Mouse (Mus musculus) inflammation-experienced regulatory T-cells (primary cell): ENCODE results near the gene Por. TPM values are rescaled to one million over a fixed set of nuclear protein-coding genes. Genes with fewer than 3 reads are reported as not detected.

Experiments
- polyA plus RNA-seq, 2 experiments: library from polyadenylated mRNA; unstranded; fragments of 100-300 nt; shearing (Covaris generic); gene quantifications; one replicate each; pipeline ENCODE4 v1.2.1; 2017

Por gene
- polyA plus RNA-seq: 10 to 100 TPM; 58.6 to 83.6 TPM

DNA sequence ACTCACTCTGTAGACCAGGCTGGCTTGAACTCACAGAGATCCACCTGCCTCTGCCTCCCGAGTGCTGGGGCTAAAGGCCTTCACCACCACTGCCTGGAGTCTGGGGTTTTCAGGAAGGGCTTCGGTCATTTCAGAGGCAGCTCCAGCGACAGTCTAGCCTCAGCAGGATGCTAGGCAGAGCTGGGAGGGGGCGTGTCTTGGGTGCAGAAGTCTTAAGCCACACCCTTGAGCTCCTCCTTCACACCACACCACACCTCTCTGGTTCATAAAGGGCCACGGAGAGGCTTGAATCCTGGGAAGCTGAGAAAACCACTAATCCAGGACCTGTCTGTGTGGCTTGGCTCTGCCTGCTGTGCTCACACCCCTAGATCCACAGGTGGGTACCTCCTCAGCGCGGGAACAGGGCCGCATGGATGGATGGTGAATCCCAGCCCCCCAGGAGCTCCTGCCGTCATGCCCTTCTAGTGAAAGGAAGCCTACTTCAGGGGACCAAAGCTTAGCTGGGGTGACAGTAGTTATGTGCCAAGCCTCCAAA, at the start of gene Por:
Gene Por (plus strand): TSS at position 293 of the 535 bp plus-strand sequence.

DNA sequence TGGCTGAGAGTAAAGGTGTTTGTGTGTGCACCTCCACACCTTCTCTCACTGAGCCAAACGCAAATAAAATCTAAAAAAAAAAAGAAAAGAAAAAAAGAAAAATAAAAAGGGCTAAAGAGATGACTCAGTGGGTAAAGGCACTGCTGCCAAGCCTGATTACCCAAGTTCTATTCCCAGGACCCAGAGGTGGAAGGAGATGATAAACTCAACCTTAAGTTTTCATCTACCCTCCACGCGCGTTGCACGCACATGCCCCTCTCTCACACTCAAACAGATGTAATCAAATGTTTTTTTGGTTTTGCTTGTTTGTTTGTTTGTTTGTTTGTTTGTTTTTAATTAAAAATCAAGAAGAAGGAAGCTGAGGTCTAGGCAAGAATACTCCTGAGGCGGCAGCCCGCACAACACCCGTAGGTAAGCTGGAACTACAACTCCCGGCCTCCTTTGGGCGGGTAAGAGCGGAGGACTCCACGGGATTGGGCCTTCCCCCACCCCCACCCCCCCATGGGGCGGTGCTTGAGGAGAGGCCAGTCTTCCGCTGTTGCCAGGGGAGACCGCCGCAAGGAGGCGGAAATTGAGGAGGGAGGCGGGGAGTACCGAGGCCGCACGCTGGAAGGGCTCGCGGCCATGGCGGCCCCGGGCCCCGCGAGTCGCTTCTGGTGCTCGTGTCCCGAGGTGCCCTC, 37.6 kb upstream of the Por start, which contains the start of gene Rhbdd2:
Gene Rhbdd2 (plus strand): TSS at position 502 of the 680 bp plus-strand sequence.

DNA sequence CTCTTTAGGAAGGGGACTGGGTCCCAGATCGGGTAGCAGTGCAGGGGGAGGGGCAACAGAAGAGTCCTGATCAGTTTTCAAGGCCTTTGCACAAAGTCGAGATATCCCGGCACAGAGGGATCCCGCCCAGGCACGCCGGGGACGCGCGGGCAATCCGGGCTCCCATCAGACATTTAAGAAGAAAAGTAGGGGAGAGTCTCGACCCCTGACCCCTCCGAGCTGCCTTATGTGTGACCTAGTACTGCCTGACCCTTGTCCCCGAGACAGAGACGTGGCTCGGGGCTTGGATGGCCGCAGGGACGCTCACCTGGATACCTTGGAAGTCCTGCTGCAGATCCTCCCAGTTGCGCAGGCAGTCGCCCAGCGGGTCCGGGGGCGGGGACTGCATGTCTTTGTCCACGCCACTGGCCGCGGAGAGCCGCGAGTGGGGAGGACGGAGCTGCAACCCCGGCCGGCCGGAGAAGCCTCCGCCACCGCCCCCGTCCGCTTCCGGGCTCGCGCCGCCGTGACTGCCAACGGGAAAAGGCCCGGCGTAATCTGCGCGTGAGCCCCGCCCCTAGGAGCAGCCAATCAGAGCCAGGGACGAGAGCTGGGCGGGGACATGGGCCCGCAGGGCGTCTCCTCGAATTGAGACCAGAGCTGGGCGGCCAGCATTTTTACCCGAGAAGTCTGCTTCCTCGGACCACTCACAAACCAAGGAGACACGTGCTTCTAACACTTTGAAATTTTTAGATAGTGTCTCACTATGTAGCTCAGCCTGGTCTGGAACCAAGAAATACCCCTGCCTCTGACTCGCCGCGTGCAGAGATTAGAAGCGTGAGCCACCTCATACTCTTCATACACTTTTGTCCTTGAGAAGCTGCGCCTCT, 74.1 kb downstream of the Por start, which contains the start of gene Tmem120a:
Gene Tmem120a (minus strand): TSS at position 708 of the 869 bp plus-strand sequence.

DNA sequence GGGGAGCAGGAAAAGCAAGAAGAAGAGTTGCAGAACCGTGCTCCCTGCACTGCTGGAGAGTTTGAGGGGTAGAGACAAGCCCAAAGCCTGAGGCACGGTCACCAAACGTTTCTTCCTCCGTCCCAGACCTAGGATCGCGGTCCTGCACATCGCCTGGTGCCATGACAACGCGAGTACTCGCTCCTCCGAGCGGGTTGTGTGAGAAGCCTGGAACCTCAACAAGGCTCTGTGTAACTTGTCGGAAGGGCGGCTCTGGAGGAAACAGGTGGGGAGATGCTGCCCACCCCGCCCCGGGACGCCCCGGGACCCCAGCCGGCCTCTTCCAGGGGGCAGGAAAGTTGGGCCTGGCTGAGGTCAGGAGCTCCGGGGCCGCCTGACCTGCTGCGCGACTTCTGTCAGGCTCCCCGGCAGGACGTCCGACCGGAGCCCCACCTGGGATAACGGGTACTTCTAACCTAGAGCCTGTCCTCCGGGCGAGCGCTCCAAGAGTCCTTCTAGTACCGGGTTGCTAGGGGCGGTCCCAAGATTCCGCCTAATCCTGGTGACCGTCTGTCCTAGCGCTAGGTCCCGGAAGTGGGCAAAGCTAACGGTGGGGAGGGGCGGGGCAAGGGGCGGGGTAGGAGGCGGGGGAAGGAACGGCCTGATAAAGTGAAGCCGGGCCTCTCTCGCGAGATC, 108.1 kb downstream of the Por start, which contains the start of gene Styxl1:
Gene Styxl1 (minus strand): TSS at position 590 of the 675 bp plus-strand sequence.

DNA sequence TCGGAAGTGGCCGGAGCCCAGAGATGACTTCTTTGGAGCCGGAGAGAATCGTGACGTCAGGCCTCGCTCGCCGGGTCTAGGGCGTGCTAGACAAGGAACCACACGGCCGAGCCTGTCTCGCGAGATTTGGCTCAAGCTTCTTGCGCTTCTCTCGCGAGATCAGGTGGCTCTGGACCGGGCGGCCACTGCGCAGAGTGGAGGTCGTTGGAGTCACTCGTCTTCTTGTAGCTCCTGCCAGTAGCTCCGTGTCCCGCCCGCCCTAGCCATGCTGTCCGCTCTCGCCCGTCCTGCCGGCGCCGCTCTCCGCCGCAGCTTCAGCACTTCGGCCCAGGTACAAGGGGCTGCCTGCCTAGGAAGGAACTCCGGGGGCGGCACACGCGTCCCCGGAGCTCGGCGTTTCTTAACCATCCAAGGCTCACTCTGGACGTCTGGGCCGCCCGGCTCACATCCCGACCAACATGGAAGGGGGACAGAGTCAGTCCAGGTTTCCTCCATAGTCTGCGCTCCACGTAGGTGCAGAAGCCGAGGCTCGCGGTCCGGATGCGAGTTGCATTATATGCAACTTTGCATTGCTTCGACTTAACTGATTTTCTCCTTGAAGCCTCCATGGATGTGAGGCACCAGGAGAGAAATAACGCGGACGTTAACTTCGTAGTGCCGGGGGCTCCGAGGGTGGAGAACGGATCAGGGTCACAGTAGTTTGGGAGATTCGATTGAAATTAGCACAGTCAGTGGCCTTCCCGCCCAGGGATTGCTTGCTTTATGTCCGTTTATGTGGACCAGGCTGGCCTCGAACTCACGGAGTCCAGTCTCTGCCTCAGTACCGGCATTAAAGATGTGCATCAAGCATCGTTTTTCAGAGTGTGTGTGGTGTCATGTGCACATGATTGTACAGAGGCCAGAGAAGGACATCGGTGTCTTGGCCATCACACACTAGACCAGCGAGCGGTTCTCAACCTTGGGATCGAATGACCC, 108.9 kb downstream of the Por start, which contains the start of gene Mdh2:
Gene Mdh2 (plus strand): TSS at position 10 of the 975 bp plus-strand sequence.

Other genes with a start within 250 kb of the Por start
- 1 to 10 TPM; 4.5 to 7.1 TPM for gene Hip1, start 124.9 kb upstream of the Por start, polyA plus RNA-seq
- gene Ccl26, start 106.5 kb upstream of the Por start, polyA plus RNA-seq: not detected
- 1 to 10 TPM in 1 of 2 experiments, under 1 TPM in 1; 0.24 to 1.3 TPM for gene Ccl24, start 97.0 kb upstream of the Por start, polyA plus RNA-seq
- 10 to 100 TPM; 31.9 to 38.6 TPM for gene Rhbdd2, start 37.4 kb upstream of the Por start, polyA plus RNA-seq
- gene Tmem120a, start 74.4 kb downstream of the Por start, polyA plus RNA-seq: 10 to 100 TPM; 51.5 to 60.2 TPM
- under 1 TPM; 0.24 to 0.71 TPM for gene Styxl1, start 108.4 kb downstream of the Por start, polyA plus RNA-seq
- gene Mdh2, start 108.4 kb downstream of the Por start, polyA plus RNA-seq: 100 to 1,000 TPM; 416 to 446 TPM
- 1 to 10 TPM in 1 of 2 experiments, under 1 TPM in 1; 0.69 to 1.4 TPM for gene Srrm3, start 136.9 kb downstream of the Por start, polyA plus RNA-seq
- gene Hspb1, start 217.9 kb downstream of the Por start, polyA plus RNA-seq: 1 to 10 TPM; 1.5 to 4.0 TPM